Mouse (Mus musculus) kidney, adult 11 months (tissue): ENCODE measurements around the gene Tst.

Experiments
- DNase-seq: peaks from one replicate; pipeline ENCODE4 v3.0.0; 2022

Tst gene

GRCm38 (mm10) chr15:78405517-78406211 is at the start of gene Tst:
TSS of gene Tst (minus strand) at chr15:78405907.
- peak; percentile 99 for DNase-seq

- no peak for DNase-seq
Observed at GRCm38 (mm10) chr15:78455168-78455567, 49.5 kb upstream of the Tst start.

GRCm38 (mm10) chr15:78452929-78453328 is 47.2 kb upstream of the Tst start:
- no peak for DNase-seq

GRCm38 (mm10) chr15:78451201-78451600 is 45.5 kb upstream of the Tst start:
- DNase-seq, result no peak

GRCm38 (mm10) chr15:78450419-78450768 is 44.7 kb upstream of the Tst start:
- no peak for DNase-seq

GRCm38 (mm10) chr15:78449694-78450418 is 44.1 kb upstream of the Tst start:
- DNase-seq, result no peak

- no peak for DNase-seq
Observed at GRCm38 (mm10) chr15:78449131-78449530, 43.4 kb upstream of the Tst start.

- DNase-seq, result peak; percentile 88
Observed at GRCm38 (mm10) chr15:78447746-78448535, 42.2 kb upstream of the Tst start.

- no peak for DNase-seq
Observed at GRCm38 (mm10) chr15:78447121-78447520, 41.4 kb upstream of the Tst start.

- no peak for DNase-seq
Observed at GRCm38 (mm10) chr15:78443857-78444256, 38.1 kb upstream of the Tst start.

- no peak for DNase-seq
Observed at GRCm38 (mm10) chr15:78442231-78442630, 36.5 kb upstream of the Tst start.

GRCm38 (mm10) chr15:78438973-78439372 is 33.3 kb upstream of the Tst start:
- no peak for DNase-seq

- DNase-seq, result no peak
Observed at GRCm38 (mm10) chr15:78438505-78438904, 32.8 kb upstream of the Tst start.

GRCm38 (mm10) chr15:78438018-78438394 is 32.3 kb upstream of the Tst start:
- DNase-seq, result no peak

GRCm38 (mm10) chr15:78437237-78438017 is 31.7 kb upstream of the Tst start:
- no peak for DNase-seq

GRCm38 (mm10) chr15:78436380-78437192 is 30.9 kb upstream of the Tst start:
- DNase-seq, result peak; percentile 74

GRCm38 (mm10) chr15:78435681-78436080 is 30.0 kb upstream of the Tst start:
- no peak for DNase-seq

- DNase-seq, result no peak
Observed at GRCm38 (mm10) chr15:78434896-78435520, 29.3 kb upstream of the Tst start.

GRCm38 (mm10) chr15:78431541-78432121 is 25.9 kb upstream of the Tst start:
- DNase-seq, result peak; percentile 87

- no peak for DNase-seq
Observed at GRCm38 (mm10) chr15:78430874-78431273, 25.2 kb upstream of the Tst start.
